Mouse (Mus musculus) megakaryocyte, adult 5-6 weeks (primary cell): ENCODE results near the gene Scarf2. TPM values are rescaled to one million over a fixed set of nuclear protein-coding genes. Genes with fewer than 3 reads are reported as not detected.

Experiments
- total RNA-seq, 2 experiments: library from RNA; stranded (forward) in 1 of 2; stranded (reverse) in 1 of 2; fragments of 153-499, 151-499 nt in 1 of 2; fragments of 221-1000, 200-1000 nt in 1 of 2; gene quantifications; 2 replicates each; pipeline versions ENCODE4 v1.2.3 to v1.2.4; 2015 to 2017

Scarf2 gene
- total RNA-seq, 2 experiments from 2014 or later: 0.07 TPM; not detected in 1

Other genes with a start within 250 kb of the Scarf2 start
- gene Lrrc74b, start 236.0 kb upstream of the Scarf2 start, total RNA-seq (2015): not detected in 2 replicates
- gene Lrrc74b, start 236.0 kb upstream of the Scarf2 start, total RNA-seq (2017): not detected in 2 replicates
- not detected in 2 replicates for gene P2rx6, start 235.4 kb upstream of the Scarf2 start, total RNA-seq (2015)
- gene P2rx6, start 235.4 kb upstream of the Scarf2 start, total RNA-seq (2017): not detected in 2 replicates
- gene Slc7a4, start 214.1 kb upstream of the Scarf2 start, total RNA-seq (2015): not detected in 2 replicates
- 0.40 TPM in 1 of 2 replicates, not detected in the other for gene Slc7a4, start 214.1 kb upstream of the Scarf2 start, total RNA-seq (2017)
- 35.2 and 35.7 TPM in 2 replicates for gene Smpd4, start 177.9 kb upstream of the Scarf2 start, total RNA-seq (2015)
- gene Smpd4, start 177.9 kb upstream of the Scarf2 start, total RNA-seq (2017): 27.0 and 31.0 TPM in 2 replicates
- gene Ccdc74a, start 150.8 kb upstream of the Scarf2 start, total RNA-seq (2015): 0.36 TPM in 1 of 2 replicates, not detected in the other
- not detected in 2 replicates for gene Ccdc74a, start 150.8 kb upstream of the Scarf2 start, total RNA-seq (2017)
- 61.4 and 67.1 TPM in 2 replicates for gene Med15, start 64.4 kb upstream of the Scarf2 start, total RNA-seq (2015)
- gene Med15, start 64.4 kb upstream of the Scarf2 start, total RNA-seq (2017): 28.6 and 49.3 TPM in 2 replicates
- 5.0 and 6.9 TPM in 2 replicates for gene Klhl22, start 37.7 kb upstream of the Scarf2 start, total RNA-seq (2015)
- 7.0 and 8.3 TPM in 2 replicates for gene Klhl22, start 37.7 kb upstream of the Scarf2 start, total RNA-seq (2017)
- not detected in 2 replicates for gene B830017H08Rik, start 35.8 kb downstream of the Scarf2 start, total RNA-seq (2015)
- not detected in 2 replicates for gene B830017H08Rik, start 35.8 kb downstream of the Scarf2 start, total RNA-seq (2017)
- gene Car15, start 41.1 kb downstream of the Scarf2 start, total RNA-seq (2015): 4.1 and 6.1 TPM in 2 replicates
- gene Car15, start 41.1 kb downstream of the Scarf2 start, total RNA-seq (2017): 1.7 and 2.3 TPM in 2 replicates
- 0.27 and 0.96 TPM in 2 replicates for gene Gm20518, start 94.4 kb downstream of the Scarf2 start, total RNA-seq (2015)
- 0.04 and 0.37 TPM in 2 replicates for gene Gm20518, start 94.4 kb downstream of the Scarf2 start, total RNA-seq (2017)
- gene Tssk1, start 96.9 kb downstream of the Scarf2 start, total RNA-seq (2015): not detected in 2 replicates
- gene Tssk1, start 96.9 kb downstream of the Scarf2 start, total RNA-seq (2017): not detected in 2 replicates
- 16.1 and 20.5 TPM in 2 replicates for gene Dgcr2, start 101.3 kb downstream of the Scarf2 start, total RNA-seq (2015)
- 32.9 and 35.6 TPM in 2 replicates for gene Dgcr2, start 101.3 kb downstream of the Scarf2 start, total RNA-seq (2017)
- not detected in 2 replicates for gene Tssk2, start 101.4 kb downstream of the Scarf2 start, total RNA-seq (2015)
- gene Tssk2, start 101.4 kb downstream of the Scarf2 start, total RNA-seq (2017): not detected in 2 replicates
- gene Ess2, start 114.1 kb downstream of the Scarf2 start, total RNA-seq (2015): 8.9 and 10.3 TPM in 2 replicates
- 14.5 and 17.7 TPM in 2 replicates for gene Ess2, start 114.1 kb downstream of the Scarf2 start, total RNA-seq (2017)
- not detected in 2 replicates for gene Gsc2, start 117.8 kb downstream of the Scarf2 start, total RNA-seq (2015)
- gene Gsc2, start 117.8 kb downstream of the Scarf2 start, total RNA-seq (2017): not detected in 2 replicates
- gene Slc25a1, start 130.9 kb downstream of the Scarf2 start, total RNA-seq (2015): 7.6 and 11.2 TPM in 2 replicates
- 16.1 and 24.1 TPM in 2 replicates for gene Slc25a1, start 130.9 kb downstream of the Scarf2 start, total RNA-seq (2017)
- gene Vpreb2, start 183.1 kb downstream of the Scarf2 start, total RNA-seq (2015): not detected in 2 replicates
- not detected in 2 replicates for gene Vpreb2, start 183.1 kb downstream of the Scarf2 start, total RNA-seq (2017)